Mouse (Mus musculus): Measurements from ENCODE around the gene 1700020D05Rik.
"Not testable (repeated sequence)": the region's sequence is repeated elsewhere in the genome, so short reads cannot be mapped to it uniquely, and the experiment has no call there.

1700020D05Rik gene

GRCm38 (mm10) chr19:5495353-5496051, 8.1 kb downstream of the 1700020D05Rik start:
- in situ Hi-C loops (cut with MboI; ENCODE audit: unreplicated experiment in 2 of 2), result no loop called here

- in situ Hi-C loops (cut with MboI; ENCODE audit: unreplicated experiment in 2 of 2), result no loop called here
Observed at GRCm38 (mm10) chr19:5494314-5494713, 9.3 kb downstream of the 1700020D05Rik start.

- in situ Hi-C loops (cut with MboI; ENCODE audit: unreplicated experiment in 2 of 2), result not testable (repeated sequence)
Observed at GRCm38 (mm10) chr19:5493301-5493721, 10.3 kb downstream of the 1700020D05Rik start.

GRCm38 (mm10) chr19:5492641-5493040, 10.9 kb downstream of the 1700020D05Rik start:
- in situ Hi-C loops (cut with MboI; ENCODE audit: unreplicated experiment in 2 of 2), result no loop called here

GRCm38 (mm10) chr19:5490898-5491708, 12.5 kb downstream of the 1700020D05Rik start:
- in situ Hi-C loops (cut with MboI; ENCODE audit: unreplicated experiment in 2 of 2), result no loop called here

- in situ Hi-C loops (cut with MboI; ENCODE audit: unreplicated experiment in 2 of 2), result no loop called here
Observed at GRCm38 (mm10) chr19:5490313-5490897, 13.2 kb downstream of the 1700020D05Rik start, which contains the start of gene Cfl1. Gene Cfl1, plus strand, starts transcription at chr19:5490455.

- in situ Hi-C loops (cut with MboI; ENCODE audit: unreplicated experiment in 2 of 2), result loop anchor here (5.0 kb wide), 3 partner anchors 57 to 122 kb away; partner anchors contain the start of genes AI837181 (in 1 of the 2), Banf1 (in 1 of the 2) and Eif1ad (in 1 of the 2)
Observed at GRCm38 (mm10) chr19:5489721-5490120, 13.9 kb downstream of the 1700020D05Rik start.

GRCm38 (mm10) chr19:5488878-5489571, 14.6 kb downstream of the 1700020D05Rik start:
- in situ Hi-C loops (cut with MboI; ENCODE audit: unreplicated experiment in 2 of 2), result loop anchor here (5.0 kb wide), 3 partner anchors 57 to 122 kb away; partner anchors contain the start of genes AI837181 (in 1 of the 2), Banf1 (in 1 of the 2) and Eif1ad (in 1 of the 2)

GRCm38 (mm10) chr19:5487768-5488550, 15.6 kb downstream of the 1700020D05Rik start, which contains the start of gene Mus81:
Gene Mus81, minus strand, starts transcription at chr19:5488402.
- in situ Hi-C loops (cut with MboI; ENCODE audit: unreplicated experiment in 2 of 2), result loop anchor here (5.0 kb wide), 3 partner anchors 56 to 121 kb away; partner anchors contain the start of genes AI837181 (in 1 of the 2), Banf1 (in 1 of the 2) and Eif1ad (in 1 of the 2)

- in situ Hi-C loops (cut with MboI; ENCODE audit: unreplicated experiment in 2 of 2), result loop anchor here (5.0 kb wide), 3 partner anchors 54 to 119 kb away; partner anchors contain the start of genes AI837181 (in 1 of the 2), Banf1 (in 1 of the 2) and Eif1ad (in 1 of the 2)
Observed at GRCm38 (mm10) chr19:5486771-5487170, 16.8 kb downstream of the 1700020D05Rik start.

GRCm38 (mm10) chr19:5486286-5486685, 17.3 kb downstream of the 1700020D05Rik start:
- in situ Hi-C loops (cut with MboI; ENCODE audit: unreplicated experiment in 2 of 2), result loop anchor here (5.0 kb wide), 3 partner anchors 54 to 119 kb away; partner anchors contain the start of genes AI837181 (in 1 of the 2), Banf1 (in 1 of the 2) and Eif1ad (in 1 of the 2)

- in situ Hi-C loops (cut with MboI; ENCODE audit: unreplicated experiment in 2 of 2), result loop anchor here (5.0 kb wide), 3 partner anchors 54 to 119 kb away; partner anchors contain the start of genes AI837181 (in 1 of the 2), Banf1 (in 1 of the 2) and Eif1ad (in 1 of the 2)
Observed at GRCm38 (mm10) chr19:5485821-5486220, 17.8 kb downstream of the 1700020D05Rik start.

GRCm38 (mm10) chr19:5485371-5485770, 18.2 kb downstream of the 1700020D05Rik start:
- in situ Hi-C loops (cut with MboI; ENCODE audit: unreplicated experiment in 2 of 2), result loop anchor here (5.0 kb wide), 3 partner anchors 53 to 118 kb away; partner anchors contain the start of genes AI837181 (in 1 of the 2), Banf1 (in 1 of the 2) and Eif1ad (in 1 of the 2)

- in situ Hi-C loops (cut with MboI; ENCODE audit: unreplicated experiment in 2 of 2), result no loop called here
Observed at GRCm38 (mm10) chr19:5484496-5484895, 19.1 kb downstream of the 1700020D05Rik start.

- in situ Hi-C loops (cut with MboI; ENCODE audit: unreplicated experiment in 2 of 2), result no loop called here
Observed at GRCm38 (mm10) chr19:5483386-5484359, 19.9 kb downstream of the 1700020D05Rik start.

GRCm38 (mm10) chr19:5481398-5481797, 22.2 kb downstream of the 1700020D05Rik start:
- in situ Hi-C loops (cut with MboI; ENCODE audit: unreplicated experiment in 2 of 2), result no loop called here

- in situ Hi-C loops (cut with MboI; ENCODE audit: unreplicated experiment in 2 of 2), result no loop called here
Observed at GRCm38 (mm10) chr19:5480016-5480415, 23.6 kb downstream of the 1700020D05Rik start.

Data from v-Abl transformed pro-B cells (cell line).